In genomic region chr8:124970312-124970933, GRCm38 (mm10) we compare ENCODE assay signal across 13 mouse cellular contexts.
"Had no signal": no experiment of that assay in that cellular context is flagged by ENCODE, and none has a peak within 500 bp of the region (broad histone marks: within the 10 kb centered on the region; RNA-seq: fewer than 3 reads in every experiment).

No protein-coding gene starts in this region.

- DNase-seq: kidney, adult 2 months; kidney, postnatal 14 days; liver; liver, embryonic 13.5 days; liver, postnatal 0 days; retina, postnatal 1 day had no signal

- H3K27ac ChIP-seq: kidney, embryonic 15.5 days; left cerebral cortex, adult 2 months; liver, embryonic 13.5 days; lung, embryonic 15.5 days; neural tube, embryonic 13.5 days; stomach, embryonic 15.5 days had no signal

- ATAC-seq: liver, postnatal 0 days; midbrain, embryonic 16.5 days had no signal

- H3K4me2 ChIP-seq: kidney, embryonic 15.5 days; liver, embryonic 13.5 days; lung, embryonic 15.5 days; midbrain, embryonic 11.5 days; neural tube, embryonic 13.5 days; stomach, embryonic 15.5 days had no signal

- H3K4me1 ChIP-seq: lung, embryonic 15.5 days; neural tube, embryonic 13.5 days had no signal

- H3K9me3 ChIP-seq: liver, embryonic 13.5 days; lung, embryonic 15.5 days had no signal

- H3K9ac ChIP-seq: kidney, embryonic 15.5 days; liver, embryonic 13.5 days; liver, postnatal 0 days; lung, embryonic 15.5 days; neural tube, embryonic 13.5 days; stomach, embryonic 15.5 days had no signal

- H3K4me3 ChIP-seq: kidney, embryonic 15.5 days; left cerebral cortex, adult 2 months; liver, embryonic 13.5 days; lung, embryonic 15.5 days; neural tube, embryonic 13.5 days; stomach, embryonic 15.5 days had no signal

- H3K36me3 ChIP-seq: kidney, embryonic 15.5 days; liver, embryonic 13.5 days; lung, embryonic 15.5 days; neural tube, embryonic 13.5 days; stomach, embryonic 15.5 days had no signal

- H3K27me3 ChIP-seq: kidney, embryonic 15.5 days; liver, embryonic 13.5 days; lung, embryonic 15.5 days; neural tube, embryonic 13.5 days; stomach, embryonic 15.5 days had no signal
